Mouse (Mus musculus): ENCODE data around the gene Phka2. TPM values are rescaled to one million over a fixed set of nuclear protein-coding genes. Genes with fewer than 3 reads are reported as not detected.

Gene Phka2
- polyA plus RNA-seq (2015; fragmentation: Nextera tagmentation; extraction: Ambion mirVana): 12.7 and 13.1 TPM in 2 replicates

DNA sequence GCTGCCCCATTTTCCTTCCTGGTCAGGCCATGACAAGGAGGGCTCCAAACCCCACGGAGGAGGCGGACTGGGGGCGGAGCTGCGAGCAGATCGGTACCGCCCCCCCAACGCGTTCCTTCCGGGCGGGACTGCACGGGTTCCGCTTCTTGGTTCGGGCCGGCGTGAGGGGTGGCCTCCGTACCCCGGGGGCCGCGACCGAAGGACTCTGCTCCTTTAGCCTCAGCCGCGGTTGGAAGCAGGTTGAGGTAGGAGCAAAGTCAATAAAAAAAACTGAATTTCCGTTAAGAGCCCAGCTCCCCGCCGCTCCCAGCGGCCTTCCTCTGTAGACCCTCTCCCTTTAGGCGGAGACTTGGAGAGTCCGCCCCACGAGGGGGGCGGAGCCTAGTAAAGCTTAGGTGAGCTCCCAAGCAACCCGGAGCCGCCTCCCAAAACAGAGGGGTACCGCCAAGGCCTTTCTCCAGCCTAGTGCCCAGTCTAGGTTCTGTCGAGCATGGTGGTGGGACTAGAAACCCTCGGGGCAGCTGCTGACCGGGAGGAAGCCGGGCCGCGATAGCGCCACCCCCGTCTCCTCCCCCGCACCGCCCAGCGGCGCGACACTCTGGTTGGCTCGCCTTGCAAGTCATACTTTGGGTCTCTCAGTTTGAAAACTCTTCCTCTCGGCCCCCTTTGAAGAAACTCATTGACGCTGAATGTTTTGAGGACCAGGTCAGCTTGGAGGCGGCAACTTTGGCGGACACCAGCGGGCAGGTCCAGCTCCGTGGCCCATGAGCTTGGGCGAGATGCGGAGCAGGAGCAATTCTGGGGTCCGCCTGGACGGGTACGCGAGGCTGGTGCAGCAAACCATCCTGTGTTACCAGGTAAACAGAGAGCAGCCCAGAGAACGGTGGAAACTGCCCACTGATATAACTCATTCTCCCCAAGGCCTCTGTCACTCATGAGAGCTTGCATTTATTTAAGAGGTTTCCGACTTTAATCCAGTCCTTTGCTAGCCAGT, at the start of gene Phka2:
TSS of gene Phka2 (plus strand) at position 119 of the 994 bp plus-strand sequence.
- WGBS: 18% methylated on average over 56 of the region's 61 CpGs

DNA sequence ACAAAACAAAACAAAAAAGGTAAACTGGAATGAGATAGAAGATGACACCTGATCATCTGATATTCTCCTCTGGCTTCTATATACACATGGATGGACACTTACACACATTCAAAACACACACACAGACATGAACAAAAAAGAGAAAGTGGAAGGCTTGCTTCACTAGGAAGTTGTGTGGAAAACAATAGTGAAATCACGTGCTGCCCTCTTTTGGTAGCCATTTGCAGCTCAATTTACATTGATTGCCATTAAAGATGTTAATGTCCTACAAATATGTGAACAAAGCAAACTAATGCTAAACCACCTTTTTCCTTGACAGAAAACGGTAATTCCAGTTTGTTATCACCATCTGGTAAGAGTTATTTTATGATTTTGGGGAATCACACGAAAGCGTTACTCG, 46.3 kb upstream of the Phka2 start:
- Histone ChIP-seq H3K27me3 (peaks cover 6% of the 10 kb centered on the region; the same call in 1 of the 2 replicates), H3K4me3 (no peak overlapping the region), H3K9me3 (no peaks in the 10 kb centered on the region), H3K27ac (no peak overlapping the region), H3K9ac (no peak overlapping the region), H3K4me2 (no peak overlapping the region), H3K4me1 (replicated peaks) (no peaks in the 10 kb centered on the region), H3K36me3 (no peaks in the 10 kb centered on the region)
- 78% methylated on average over 5 of the region's 5 CpGs for WGBS
- no peak for ATAC-seq (ENCODE audit: low FRiP score)

More for the DNA sequence above, at the start of gene Phka2:
- Histone ChIP-seq H3K36me3 (no peaks in the 10 kb centered on the region), H3K9me3 (no peaks in the 10 kb centered on the region), H3K4me2 (peak within 1 kb of the TSS; percentile 62), H3K4me3 (peak within 1 kb of the TSS; percentile 53), H3K9ac (peak within 1 kb of the TSS; percentile 70), H3K27me3 (peaks cover 32% of the 10 kb centered on the region; the same call in 1 of the 2 replicates), H3K27ac (peak within 1 kb of the TSS; percentile 84), H3K4me1 (replicated peaks) (peaks cover 7% of the 10 kb centered on the region)
- ATAC-seq (ENCODE audit: low FRiP score): peak; percentile 100

DNA sequence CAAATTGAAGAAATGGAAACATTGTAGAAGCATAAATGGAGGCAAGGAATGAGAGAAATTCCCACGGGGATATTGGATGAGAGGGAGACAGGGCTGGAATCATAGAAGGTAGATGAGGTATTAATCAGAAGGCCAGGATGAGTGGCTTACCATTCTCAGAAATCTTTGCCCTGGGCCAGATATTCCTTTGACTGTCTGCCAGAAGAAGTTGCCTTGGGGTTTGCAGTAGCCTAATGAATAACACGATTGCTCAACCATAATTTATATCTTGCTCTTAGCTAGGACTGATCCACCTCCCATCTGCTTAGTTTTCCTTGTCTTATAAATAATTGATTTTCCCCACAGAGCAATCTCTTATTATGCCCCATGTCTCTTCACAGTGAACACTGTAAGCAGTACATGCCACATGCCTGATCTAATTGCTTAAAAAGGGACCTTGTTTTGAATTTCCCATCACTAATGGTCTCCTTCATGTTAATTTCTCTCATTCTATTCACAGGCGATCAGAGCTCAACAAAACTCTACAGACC, 30.6 kb upstream of the Phka2 start:
- WGBS: 83% methylated on average over 3 of the region's 3 CpGs
- Histone ChIP-seq H3K4me3 (no peak overlapping the region), H3K4me2 (no peak overlapping the region), H3K9me3 (no peaks in the 10 kb centered on the region), H3K27ac (no peak overlapping the region), H3K27me3 (0 out of 2 replicates have a peak, but pooled peaks cover 12% of the 10 kb centered on the region), H3K36me3 (no peaks in the 10 kb centered on the region), H3K4me1 (replicated peaks) (no peaks in the 10 kb centered on the region), H3K9ac (no peak overlapping the region)
- no peak for ATAC-seq (ENCODE audit: low FRiP score)

DNA sequence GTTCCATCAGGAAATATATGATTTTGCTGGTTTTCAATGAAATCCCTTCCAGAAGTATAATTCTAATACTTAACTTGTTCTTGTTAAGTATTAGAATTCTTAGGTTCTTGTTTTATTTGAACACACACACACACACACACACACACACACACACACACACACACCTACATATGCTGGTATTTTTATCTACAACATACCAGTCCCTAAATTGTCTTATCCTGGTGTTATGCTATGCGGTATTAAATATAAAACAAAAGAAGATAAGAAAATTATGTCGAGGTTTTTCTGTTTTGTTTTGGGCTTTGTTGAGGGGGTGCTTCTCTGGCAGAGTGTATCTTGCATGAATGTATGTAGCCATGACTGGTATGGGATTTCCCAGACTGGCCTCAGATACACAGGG, 12.2 kb upstream of the Phka2 start:
- Histone ChIP-seq H3K4me2 (no peak overlapping the region), H3K27ac (no peak overlapping the region), H3K4me3 (no peak overlapping the region), H3K9me3 (no peaks in the 10 kb centered on the region), H3K9ac (no peak overlapping the region), H3K4me1 (replicated peaks) (no peaks in the 10 kb centered on the region), H3K27me3 (peaks cover 32% of the 10 kb centered on the region; the same call in 1 of the 2 replicates), H3K36me3 (no peaks in the 10 kb centered on the region)
- WGBS: 81% methylated on average over 2 of the region's 2 CpGs
- ATAC-seq (ENCODE audit: low FRiP score): no peak

DNA sequence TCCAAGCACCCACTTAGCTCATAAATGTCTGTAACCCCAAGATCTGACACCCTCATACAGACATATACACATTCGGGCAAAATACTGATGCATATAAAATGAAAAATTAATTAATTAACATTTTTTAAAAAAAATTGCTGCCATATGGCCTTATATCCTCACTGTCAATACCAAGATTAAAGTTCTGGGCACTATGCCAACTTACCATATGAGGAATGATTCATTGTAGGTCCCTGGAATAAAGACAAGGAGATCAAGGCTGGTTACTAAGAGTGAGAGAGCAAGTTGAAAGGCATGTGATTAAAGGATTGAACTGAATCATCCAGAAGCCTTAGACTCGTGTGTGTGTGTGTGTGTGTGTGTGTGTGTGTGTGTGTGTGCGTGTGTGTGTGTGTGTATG, 7.6 kb upstream of the Phka2 start:
- Histone ChIP-seq H3K4me1 (replicated peaks) (no peaks in the 10 kb centered on the region), H3K4me2 (no peak overlapping the region), H3K9me3 (no peaks in the 10 kb centered on the region), H3K27ac (no peak overlapping the region), H3K9ac (no peak overlapping the region), H3K4me3 (no peak overlapping the region), H3K36me3 (no peaks in the 10 kb centered on the region), H3K27me3 (peaks cover 36% of the 10 kb centered on the region; the same call in 1 of the 2 replicates)
- WGBS: 52% methylated on average over 3 of the region's 3 CpGs
- no peak for ATAC-seq (ENCODE audit: low FRiP score)

DNA sequence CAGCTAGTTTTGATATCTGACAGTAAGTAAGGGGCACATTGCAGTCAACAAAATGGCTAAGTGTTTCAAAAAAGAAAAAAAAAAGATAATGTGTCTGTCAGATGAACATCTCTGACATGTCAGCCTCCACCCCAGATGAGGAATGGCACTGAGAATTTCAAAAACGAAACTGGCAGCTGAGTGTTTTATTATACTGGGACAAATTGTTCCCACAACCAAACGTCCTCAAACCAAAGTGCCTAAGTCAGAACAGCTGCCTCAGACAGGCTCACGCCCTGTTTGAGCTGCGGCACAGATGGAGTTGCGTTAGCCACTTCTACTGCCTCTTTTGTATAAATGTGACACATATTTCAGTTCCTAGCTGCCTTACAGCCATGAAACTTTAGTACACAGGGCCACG, 7.0 kb upstream of the Phka2 start:
- H3K4me1 ChIP-seq (replicated peaks): no peaks in the 10 kb centered on the region
- peaks cover 36% of the 10 kb centered on the region; the same call in 1 of the 2 replicates for H3K27me3 ChIP-seq
- H3K9me3 ChIP-seq: no peaks in the 10 kb centered on the region
- H3K4me3 ChIP-seq: no peak overlapping the region
- H3K9ac ChIP-seq: no peak overlapping the region
- H3K4me2 ChIP-seq: no peak overlapping the region
- H3K36me3 ChIP-seq: no peaks in the 10 kb centered on the region
- ATAC-seq (ENCODE audit: low FRiP score): no peak
- WGBS: 80% methylated on average over 6 of the region's 6 CpGs
- H3K27ac ChIP-seq: no peak overlapping the region

DNA sequence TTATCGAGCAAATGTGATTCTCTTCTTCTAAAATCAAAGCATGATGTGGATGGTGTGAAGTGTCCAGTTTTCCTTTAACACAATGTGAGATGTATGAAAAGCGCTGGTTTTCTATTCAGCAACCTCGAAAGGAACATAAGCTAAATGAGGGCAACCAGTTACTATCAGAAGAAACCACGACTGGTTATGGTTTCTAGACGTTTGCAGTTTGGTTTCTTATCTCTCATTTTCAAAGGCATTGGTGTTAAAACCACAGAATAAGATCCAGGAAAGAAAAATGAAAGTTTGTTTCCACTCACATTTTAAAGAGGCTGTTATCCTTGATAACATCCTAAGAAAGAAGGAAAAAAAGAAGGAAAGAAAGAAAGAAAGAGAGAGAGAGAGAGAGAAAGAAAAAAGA, 5.5 kb upstream of the Phka2 start:
- peaks cover 35% of the 10 kb centered on the region; the same call in 1 of the 2 replicates for H3K27me3 ChIP-seq
- no peak overlapping the region for H3K9ac ChIP-seq
- H3K4me3 ChIP-seq: no peak overlapping the region
- no peak for ATAC-seq (ENCODE audit: low FRiP score)
- H3K9me3 ChIP-seq: no peaks in the 10 kb centered on the region
- H3K27ac ChIP-seq: no peak overlapping the region
- WGBS: 75% methylated on average over 5 of the region's 5 CpGs
- no peaks in the 10 kb centered on the region for H3K36me3 ChIP-seq
- no peaks in the 10 kb centered on the region for H3K4me1 ChIP-seq (replicated peaks)
- no peak overlapping the region for H3K4me2 ChIP-seq

DNA sequence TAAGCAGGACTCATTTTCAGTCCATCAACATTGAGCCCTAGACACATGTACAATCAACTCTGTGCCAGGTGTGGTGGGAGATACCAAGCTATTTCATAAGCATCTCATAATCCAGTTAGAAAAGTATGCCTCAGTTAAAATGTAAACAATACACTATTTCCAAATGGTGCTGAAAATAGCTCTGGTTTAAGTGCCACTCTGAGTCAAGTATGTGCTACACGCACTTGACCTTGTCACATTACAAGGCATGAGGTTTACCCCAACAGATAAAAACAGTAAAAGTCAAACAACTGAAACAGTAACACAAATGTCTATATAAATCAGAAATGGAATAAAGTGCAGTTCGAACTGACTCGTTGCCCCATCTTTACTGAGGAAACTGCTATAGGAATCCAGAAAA, 871 bp upstream of the Phka2 start:
- peaks cover 7% of the 10 kb centered on the region for H3K4me1 ChIP-seq (replicated peaks)
- peaks cover 39% of the 10 kb centered on the region; the same call in 1 of the 2 replicates for H3K27me3 ChIP-seq
- no peak overlapping the region for H3K27ac ChIP-seq
- ATAC-seq (ENCODE audit: low FRiP score): no peak
- no peaks in the 10 kb centered on the region for H3K9me3 ChIP-seq
- H3K4me3 ChIP-seq: no peak overlapping the region
- H3K9ac ChIP-seq: no peak overlapping the region
- 89% methylated on average over 3 of the region's 3 CpGs for WGBS
- no peaks in the 10 kb centered on the region for H3K36me3 ChIP-seq
- H3K4me2 ChIP-seq: no peak overlapping the region

DNA sequence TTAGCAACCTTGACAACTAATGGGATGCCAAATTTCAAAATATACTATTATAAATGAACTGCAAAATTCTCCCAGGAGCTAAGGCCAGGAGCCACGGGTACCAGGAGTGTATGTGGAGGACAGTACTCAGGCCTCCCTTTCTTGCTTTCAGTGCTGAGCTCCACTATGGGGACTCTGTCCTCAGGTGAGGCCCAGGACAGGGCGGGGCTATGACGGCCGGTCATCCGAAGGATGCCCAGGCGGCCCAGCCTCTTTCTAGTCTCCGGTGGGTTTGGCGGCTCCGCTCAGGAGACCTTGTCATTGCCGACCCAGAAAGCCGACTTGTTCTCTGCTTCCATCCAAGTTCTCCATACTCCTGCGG, 299 bp upstream of the Phka2 start:
- ATAC-seq (ENCODE audit: low FRiP score): peak; percentile 86
- peak overlapping the region; percentile 84 for H3K27ac ChIP-seq
- 20% methylated on average over 12 of the region's 12 CpGs for WGBS

DNA sequence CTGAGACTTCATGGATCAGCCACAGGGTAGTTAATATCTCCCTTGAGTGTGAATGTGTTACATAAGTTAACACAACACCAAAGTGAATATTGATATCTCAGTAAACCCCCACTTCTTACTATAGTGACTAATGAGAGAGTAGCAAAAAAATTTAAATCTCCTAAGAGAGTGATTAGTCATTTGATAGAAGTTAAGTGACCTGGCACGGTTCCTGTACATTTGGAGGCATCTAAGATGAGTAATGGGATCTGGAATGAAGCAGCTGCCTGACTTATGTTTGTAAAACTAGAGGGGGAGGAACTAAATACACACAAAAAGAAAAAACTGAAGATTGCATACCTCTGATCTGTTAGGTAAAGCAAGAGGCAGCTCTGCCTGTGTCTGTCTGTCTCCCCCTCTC, 7.1 kb downstream of the Phka2 start:
- WGBS: 74% methylated on average over 1 of the region's 1 CpGs
- no peaks in the 10 kb centered on the region for H3K4me1 ChIP-seq (replicated peaks)
- no peaks in the 10 kb centered on the region for H3K9me3 ChIP-seq
- H3K27me3 ChIP-seq: peaks cover 15% of the 10 kb centered on the region; the same call in 1 of the 2 replicates
- H3K4me3 ChIP-seq: no peak overlapping the region
- H3K27ac ChIP-seq: no peak overlapping the region
- ATAC-seq (ENCODE audit: low FRiP score): no peak
- H3K4me2 ChIP-seq: no peak overlapping the region
- no peaks in the 10 kb centered on the region for H3K36me3 ChIP-seq
- H3K9ac ChIP-seq: no peak overlapping the region

More for the DNA sequence above, 299 bp upstream of the Phka2 start:
- Histone ChIP-seq H3K36me3 (no peaks in the 10 kb centered on the region), H3K9ac (peak overlapping the region; percentile 70), H3K4me2 (peak overlapping the region; percentile 53), H3K4me3 (peak overlapping the region; percentile 53), H3K9me3 (no peaks in the 10 kb centered on the region), H3K4me1 (replicated peaks) (peaks cover 7% of the 10 kb centered on the region), H3K27me3 (peaks cover 36% of the 10 kb centered on the region; the same call in 1 of the 2 replicates)

DNA sequence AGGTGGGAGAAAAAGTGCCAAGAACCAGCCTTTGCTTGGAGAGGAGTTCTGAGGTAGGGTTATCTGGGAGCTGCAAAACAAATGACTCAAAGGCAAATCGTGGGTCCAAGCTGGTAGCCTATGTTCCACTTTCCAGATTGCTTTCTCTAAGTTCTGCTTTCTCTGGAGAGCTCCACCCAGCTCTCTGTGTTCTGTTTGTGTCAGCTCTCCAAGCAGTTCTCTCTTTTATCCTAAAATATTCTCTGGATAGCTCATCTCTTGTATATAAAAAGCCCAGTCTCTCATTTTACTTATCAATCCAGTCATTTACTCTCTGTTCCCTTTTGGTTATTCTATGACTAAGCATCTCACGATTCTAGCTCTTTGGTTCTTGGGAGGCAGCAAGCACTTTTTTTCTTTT, 8.2 kb downstream of the Phka2 start:
- ATAC-seq (ENCODE audit: low FRiP score): no peak
- Histone ChIP-seq H3K27me3 (peaks cover 15% of the 10 kb centered on the region; the same call in 1 of the 2 replicates), H3K9ac (no peak overlapping the region), H3K4me1 (replicated peaks) (no peaks in the 10 kb centered on the region), H3K4me3 (no peak overlapping the region), H3K4me2 (no peak overlapping the region), H3K27ac (no peak overlapping the region), H3K9me3 (no peaks in the 10 kb centered on the region), H3K36me3 (no peaks in the 10 kb centered on the region)
- WGBS: 80% methylated on average over 2 of the region's 2 CpGs

DNA sequence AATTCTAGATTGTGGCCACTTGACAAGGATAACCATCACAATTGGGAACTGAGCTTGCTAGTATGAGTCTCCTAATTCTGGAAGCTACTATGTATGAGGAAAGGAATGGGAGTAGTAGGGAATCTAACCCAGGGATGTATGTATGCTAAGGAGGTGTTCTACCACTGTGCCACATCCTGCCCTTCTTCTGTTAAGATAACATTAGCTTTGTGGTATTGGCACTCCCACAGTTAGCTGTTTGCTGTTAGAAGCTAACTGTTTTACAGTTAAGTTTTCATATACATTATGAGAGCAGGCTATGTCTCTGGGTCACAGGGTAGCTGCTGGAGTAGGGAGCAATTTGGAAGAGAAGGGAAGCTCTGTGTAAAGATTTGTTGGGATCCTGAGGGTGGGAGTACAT, 14.1 kb downstream of the Phka2 start:
- Histone ChIP-seq H3K27ac (no peak overlapping the region), H3K4me3 (no peak overlapping the region), H3K9ac (no peak overlapping the region), H3K4me2 (no peak overlapping the region), H3K27me3 (0 out of 2 replicates have a peak, but pooled peaks cover 6% of the 10 kb centered on the region), H3K4me1 (replicated peaks) (no peaks in the 10 kb centered on the region), H3K9me3 (no peaks in the 10 kb centered on the region), H3K36me3 (no peaks in the 10 kb centered on the region)
- no peak for ATAC-seq (ENCODE audit: low FRiP score)
